Mouse (Mus musculus) layer of hippocampus, postnatal 14 days (tissue): ENCODE results near the gene Mreg. TPM values are rescaled to one million over a fixed set of nuclear protein-coding genes. Genes with fewer than 3 reads are reported as not detected.
"Not testable (repeated sequence)": the region's sequence is repeated elsewhere in the genome, so short reads cannot be mapped to it uniquely, and the experiment has no call there.

Experiments used
- DNase-seq, 2 experiments: peaks; one replicate each; pipeline ENCODE4 v3.0.0; 2021 to 2022; ENCODE audit warnings: low spot score in 2 of 2, mixed read lengths in 1 of 2
- long read RNA-seq, 2 experiments: library from polyadenylated mRNA; stranded (forward); transcript quantifications; one replicate each; pipeline ENCODE4 v2.0.0; 2021
- total RNA-seq, 2 experiments: library from RNA; stranded (reverse); gene quantifications; 2 replicates each; pipeline ENCODE4 v1.2.3; 2021

Gene Mreg
- total RNA-seq: 1 to 10 TPM; 3.1 to 4.5 TPM
- long read RNA-seq, experiment 1, transcript Mreg-201 (5 exons, 2,284 nt): major isoform, 7 of 7 reads
- long read RNA-seq, experiment 1, partial matches to known transcripts: 0 of 7 reads
- long read RNA-seq, experiment 1, other reads (novel, unspliced or antisense): 0 of 7 reads
- long read RNA-seq, experiment 2, partial matches to known transcripts: 0 of 1 reads
- long read RNA-seq, experiment 2, other reads (novel, unspliced or antisense): 0 of 1 reads

- DNase-seq: peak in 1 of 2 experiments; percentile 42
Measured at GRCm38 (mm10) chr1:72211701-72212699, at the start of gene Mreg. TSS of gene Mreg (minus strand) at chr1:72212307.

- DNase-seq: no peak
Measured at GRCm38 (mm10) chr1:72256381-72257256, 44.5 kb upstream of the Mreg start.

- no peak for DNase-seq
Measured at GRCm38 (mm10) chr1:72255854-72256175, 43.7 kb upstream of the Mreg start.

GRCm38 (mm10) chr1:72255062-72255853 lies 43.2 kb upstream of the Mreg start:
- DNase-seq: peak; percentile 46 to 58

DNA sequence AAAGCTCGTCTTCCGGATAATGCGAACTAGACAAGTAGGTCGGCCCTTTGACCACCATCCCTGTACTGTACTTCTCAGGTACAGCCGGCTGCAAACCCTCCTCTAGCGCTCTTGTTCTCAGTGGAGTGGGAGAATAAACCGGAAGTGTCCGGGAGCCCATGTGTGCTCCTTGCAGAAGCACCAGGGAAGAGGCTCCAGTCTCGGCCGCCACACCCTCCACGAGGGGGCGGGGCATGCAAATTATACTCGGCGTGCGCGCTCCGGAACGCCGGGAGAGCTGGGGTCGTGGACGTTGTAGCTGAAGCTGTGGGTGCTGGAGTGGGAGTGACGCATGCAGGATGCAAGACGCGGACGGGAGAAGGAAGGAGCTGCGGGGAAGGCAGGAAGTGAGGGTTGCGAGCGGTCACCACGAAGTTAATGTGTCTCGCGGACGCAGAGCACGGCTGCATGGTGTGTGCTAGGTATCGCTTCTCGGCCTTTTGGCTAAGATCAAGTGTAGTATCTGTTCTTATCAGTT lies 42.5 kb upstream of the Mreg start:
- DNase-seq: peak; percentile 80 to 82

DNA sequence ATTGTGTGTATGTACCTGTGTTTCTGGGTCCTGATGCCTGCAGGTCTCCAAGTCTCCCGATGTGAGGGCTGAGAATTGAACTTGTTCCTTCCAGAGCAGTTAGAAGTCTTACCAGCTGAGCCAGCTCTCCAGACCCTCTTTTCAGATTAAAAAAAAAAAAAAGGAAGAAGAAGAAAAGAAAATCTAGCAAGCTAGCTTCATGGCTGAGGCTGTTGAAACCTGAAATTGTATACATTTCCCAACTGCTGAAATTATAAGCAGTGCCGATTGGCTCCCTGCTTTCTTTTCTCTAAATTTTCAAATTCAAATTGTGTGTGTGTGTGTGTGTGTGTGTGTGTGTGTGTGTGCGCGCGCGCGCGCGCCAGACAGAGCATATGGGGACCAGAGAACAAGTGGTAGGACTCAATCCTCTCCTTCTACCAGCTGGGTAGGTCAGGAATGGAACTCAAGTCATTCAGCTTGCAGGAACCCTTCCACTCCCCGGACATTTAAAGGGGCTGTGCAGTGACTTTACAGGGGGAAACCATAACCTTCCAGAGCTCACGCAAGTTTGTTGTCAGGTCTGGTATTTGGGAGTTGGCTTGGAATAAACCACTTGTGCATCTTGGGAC lies 41.9 kb upstream of the Mreg start:
- DNase-seq: peak in 1 of 2 experiments; percentile 22

DNA sequence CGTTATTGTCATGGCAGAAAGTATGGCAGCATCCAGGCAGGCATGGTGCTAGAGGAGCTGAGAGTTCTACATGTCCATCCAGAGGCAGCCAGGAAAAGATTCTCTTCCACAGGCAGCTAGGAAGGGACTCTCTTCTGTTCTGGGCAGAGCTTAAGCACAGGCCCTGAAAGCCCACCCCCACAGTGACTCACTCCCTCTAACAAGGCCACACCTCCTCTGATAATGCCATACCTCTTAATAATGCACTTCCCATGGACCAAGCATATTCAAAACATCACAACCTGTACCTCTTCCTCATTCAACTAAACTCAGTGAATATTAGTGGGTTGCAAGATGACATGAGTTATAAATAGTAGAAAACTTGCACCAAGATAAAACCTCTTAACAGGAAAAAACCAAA lies 39.7 kb upstream of the Mreg start:
- no peak for DNase-seq

DNA sequence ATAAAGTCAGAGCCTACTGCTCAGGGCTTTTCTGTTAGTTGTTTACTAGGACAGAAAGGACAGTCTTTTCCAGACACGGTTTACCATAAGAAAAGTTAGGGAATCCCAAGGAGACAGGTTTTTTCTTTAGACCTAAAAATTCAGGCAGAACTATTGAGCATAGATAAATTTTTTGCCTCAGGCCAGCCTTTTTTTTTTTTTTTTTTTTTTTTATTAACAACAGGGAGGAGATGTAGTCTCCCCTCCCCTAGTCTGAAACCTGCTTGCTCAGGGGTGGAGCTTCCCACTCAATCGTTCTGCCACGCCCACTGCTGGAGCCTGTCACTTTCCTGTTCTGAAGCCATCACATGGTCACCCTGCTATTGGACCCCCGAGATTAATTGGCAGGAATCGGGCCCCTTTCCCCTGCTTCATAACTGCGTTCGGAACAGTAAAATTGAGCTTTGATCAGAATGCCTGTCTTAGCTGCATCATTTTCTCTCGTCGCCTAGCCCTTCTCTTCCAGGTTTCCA lies 36.2 kb upstream of the Mreg start:
- DNase-seq: not testable (repeated sequence)

- no peak for DNase-seq
Measured at GRCm38 (mm10) chr1:72244317-72245036, 32.4 kb upstream of the Mreg start.

GRCm38 (mm10) chr1:72243656-72244316 lies 31.7 kb upstream of the Mreg start:
- peak; percentile 95 to 96 for DNase-seq

DNA sequence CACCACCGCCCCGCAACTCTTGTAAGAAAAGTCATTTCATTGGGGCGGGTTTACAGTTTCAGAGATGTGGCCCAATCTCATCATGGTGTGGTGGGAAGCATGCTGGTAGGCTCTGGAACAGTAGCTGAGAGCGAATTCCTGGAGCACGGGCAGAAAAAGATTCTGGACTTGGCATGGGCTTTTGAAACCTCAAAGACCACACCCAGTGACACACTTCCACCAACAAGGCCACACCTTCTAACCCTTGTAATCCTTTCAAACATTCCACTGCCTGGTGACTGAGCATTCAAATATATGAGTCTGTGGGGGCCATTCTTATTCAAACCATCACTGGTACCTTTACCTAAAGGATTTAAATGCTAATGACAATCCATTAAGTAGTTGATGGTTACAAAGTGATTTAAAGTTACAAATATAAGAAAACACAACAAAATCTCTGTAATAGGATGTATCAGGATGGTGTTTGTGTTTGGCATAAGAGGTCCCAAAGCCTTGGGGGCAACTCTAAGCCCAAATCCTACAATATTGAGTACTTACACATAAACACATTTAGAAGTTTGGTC lies 30.6 kb upstream of the Mreg start:
- no peak for DNase-seq

GRCm38 (mm10) chr1:72239113-72239512 lies 27.0 kb upstream of the Mreg start:
- not testable (repeated sequence) for DNase-seq

DNA sequence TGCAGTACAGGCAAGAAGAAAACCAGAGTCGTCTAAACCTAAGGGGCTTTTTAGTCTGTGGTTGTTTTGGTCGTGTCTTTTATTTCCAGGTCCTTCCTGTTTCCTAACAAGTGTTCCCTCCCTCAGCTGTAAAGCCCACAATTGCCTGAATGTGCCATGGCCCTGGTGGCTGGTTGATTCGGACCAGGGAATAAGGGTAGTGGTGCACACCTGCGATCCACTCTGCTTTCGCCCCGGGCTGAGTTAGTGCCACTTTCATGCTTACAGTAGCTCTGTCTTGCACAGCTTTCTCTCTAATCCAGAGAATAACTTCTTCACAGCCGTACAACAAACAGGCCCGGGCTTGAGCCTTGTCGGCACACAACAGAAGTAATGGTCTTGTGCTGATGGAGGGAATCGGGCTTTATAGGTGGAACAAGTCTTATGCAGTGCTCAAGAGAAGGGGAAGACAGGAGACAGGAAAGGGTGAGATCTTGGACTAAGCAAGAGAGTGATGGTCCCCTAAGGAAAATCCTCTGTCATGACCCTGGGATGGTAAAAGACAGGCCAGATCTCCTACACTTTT lies 26.0 kb upstream of the Mreg start:
- no peak for DNase-seq

DNA sequence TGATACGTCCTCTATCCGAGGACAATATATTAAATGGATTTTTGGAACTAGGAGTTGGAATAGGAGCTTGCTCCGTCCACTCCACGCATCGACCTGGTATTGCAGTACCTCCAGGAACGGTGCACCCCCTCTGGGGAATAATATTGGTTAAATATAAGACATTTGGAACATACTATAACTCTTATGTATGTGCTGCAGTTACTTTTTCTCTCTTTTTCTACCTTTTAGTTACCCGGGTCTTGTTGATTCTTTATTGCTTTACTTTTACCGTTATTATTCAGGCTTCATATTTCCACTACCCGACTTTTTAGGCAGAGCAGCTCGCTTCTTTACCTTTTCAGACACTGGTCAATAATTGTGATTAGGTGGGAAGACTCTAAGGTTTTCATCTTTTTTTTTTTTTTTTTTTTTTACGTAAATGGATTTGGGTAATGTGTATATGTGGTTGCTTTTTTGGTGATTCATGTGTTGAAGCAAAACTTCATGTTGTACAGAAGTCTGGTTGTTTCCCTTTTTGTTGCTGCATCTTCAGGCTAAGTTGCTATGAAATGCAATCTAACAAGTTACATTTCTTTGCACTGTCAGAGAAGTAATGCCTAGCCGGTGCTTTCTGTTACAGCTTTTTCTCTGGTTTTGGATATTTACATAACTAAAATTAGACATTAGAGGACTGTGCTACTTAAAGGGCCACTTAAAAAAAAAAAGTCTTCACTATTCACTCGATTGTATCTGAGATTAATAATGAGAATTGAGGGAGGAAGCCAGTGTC lies 25.1 kb upstream of the Mreg start:
- DNase-seq: no peak

DNA sequence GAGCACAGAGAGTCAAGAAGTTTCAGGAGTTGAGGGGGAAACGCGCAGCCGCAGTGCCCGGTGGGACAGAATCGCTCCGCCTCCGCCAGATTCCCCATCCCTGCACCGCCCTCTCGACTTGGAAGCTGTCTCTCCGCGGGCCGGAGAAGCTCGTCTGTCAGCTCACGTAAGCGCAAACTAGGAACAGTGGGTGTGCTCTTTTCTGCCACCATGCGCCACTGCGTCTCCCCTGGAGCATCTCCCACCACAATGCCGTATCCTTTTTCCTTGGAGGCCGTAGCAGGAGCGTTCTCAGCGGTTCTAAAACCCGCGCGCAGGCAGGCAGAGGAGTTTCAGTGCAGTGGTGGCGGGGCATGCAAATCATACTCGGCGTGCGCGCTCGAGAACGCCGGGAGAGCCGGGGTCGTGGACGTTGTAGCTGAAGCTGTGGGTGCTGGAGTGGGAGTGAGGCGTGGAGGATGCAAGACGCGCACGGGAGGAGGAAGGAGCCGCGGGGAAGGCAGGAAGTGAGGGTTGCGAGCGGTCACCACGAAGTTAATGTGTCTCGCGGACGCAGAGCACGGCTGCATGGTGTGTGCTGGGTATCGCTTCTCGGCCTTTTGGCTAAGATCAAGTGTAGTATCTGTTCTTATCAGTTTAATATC lies 24.4 kb upstream of the Mreg start:
- peak; percentile 71 to 78 for DNase-seq

DNA sequence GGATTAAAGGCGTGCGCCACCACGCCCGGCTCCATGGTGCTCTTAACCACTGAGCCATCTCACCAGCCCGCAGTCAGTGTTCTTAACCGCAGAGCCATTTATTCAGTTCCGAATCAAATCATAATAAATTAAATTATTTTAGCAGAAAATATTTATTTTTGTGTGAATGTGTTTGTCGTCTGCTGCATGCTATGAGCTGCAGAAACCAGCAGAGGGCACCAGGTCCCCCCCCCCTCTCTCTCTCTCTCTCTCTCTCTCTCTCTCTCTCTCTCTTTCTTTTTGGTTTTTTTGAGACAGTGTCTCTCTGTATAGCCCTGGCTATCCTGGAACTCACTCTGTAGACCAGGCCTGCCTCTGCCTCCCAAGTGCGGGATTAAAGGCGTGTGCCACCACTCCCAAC lies 20.5 kb upstream of the Mreg start:
- not testable (repeated sequence) for DNase-seq
